Comparison of ENCODE assay signal across 9 mouse cellular contexts in the genomic region with DNA sequence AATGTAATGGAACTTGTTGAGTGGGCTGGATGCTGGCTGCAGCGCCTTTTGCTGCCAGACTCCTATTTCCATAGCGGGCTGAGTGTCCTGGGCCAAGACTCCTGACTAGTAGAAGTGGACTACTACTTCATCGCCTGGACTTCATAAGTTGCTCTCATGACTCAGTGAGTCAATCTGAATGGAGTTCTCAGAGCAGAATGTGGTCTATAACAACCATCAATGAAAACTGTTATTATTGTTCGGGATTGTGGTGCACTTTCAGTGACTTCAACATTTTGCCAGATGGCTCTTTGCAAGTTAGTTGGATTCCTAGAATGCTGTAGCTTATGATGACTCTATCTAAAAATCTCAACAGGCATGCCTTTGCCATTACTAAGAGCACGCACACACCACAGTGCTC.
"Had no signal": no experiment of that assay in that cellular context is flagged by ENCODE, and none has a peak within 500 bp of the region (broad histone marks: within the 10 kb centered on the region; RNA-seq: fewer than 3 reads in every experiment).

No protein-coding gene starts in this region.

- DNase-seq: lung, adult 18-20 months; lung, embryonic 14.5 days; lung, postnatal 10 days; lung, postnatal 4 days; midbrain, embryonic 14.5 days; right cerebral cortex, postnatal 14 days; thymus, adult 18-20 months; thymus, postnatal 14 days; thymus, postnatal 36 days had no signal
